Mouse (Mus musculus) forebrain, embryonic 13.5 days (tissue): ENCODE measurements at regions not wholly inside any gene's neighbourhood (a gene's known extent, or its start where the extent isn't known, plus 50 kb on each side); places are given as distances from the start of the nearest gene placed in this dataset.

ENCODE experiments used
- ATAC-seq: fragments of 200-750 bp; cut with Nextera tagmentation; 2 replicates; pipeline ENCODE4 v1.8.0; 2017
- H3K27ac ChIP-seq: fragments of 300-500 bp; sonication (generic); 2 replicates; pipeline ENCODE4 v1.5.1; 2015; ENCODE audit warnings: inconsistent platforms, mild to moderate bottlenecking, moderate library complexity
- H3K27me3 ChIP-seq: fragments of 300-500 bp; sonication (generic); 2 replicates; pipeline ENCODE4 v1.6.1; 2015; ENCODE audit warnings: mild to moderate bottlenecking, inconsistent platforms
- H3K36me3 ChIP-seq: fragments of 300-500 bp; sonication (generic); 2 replicates; pipeline ENCODE4 v1.6.1; 2015; ENCODE audit warnings: mild to moderate bottlenecking, inconsistent platforms; ENCODE audit not compliant: poor library complexity, severe bottlenecking
- H3K4me1 ChIP-seq: fragments of 300-500 bp; sonication (generic); 2 replicates; pipeline ENCODE4 v1.6.1; 2015; ENCODE audit warnings: inconsistent platforms
- H3K4me2 ChIP-seq: fragments of 300-500 bp; sonication (generic); 2 replicates; pipeline ENCODE4 v1.6.1; 2015; ENCODE audit warnings: inconsistent platforms, mild to moderate bottlenecking, moderate library complexity
- H3K4me3 ChIP-seq: fragments of 300-500 bp; sonication (generic); 2 replicates; pipeline ENCODE4 v1.5.1; 2015; ENCODE audit warnings: mild to moderate bottlenecking, inconsistent platforms
- H3K9ac ChIP-seq: fragments of 300-500 bp; sonication (generic); 2 replicates; pipeline ENCODE4 v1.6.1; 2015; ENCODE audit warnings: mild to moderate bottlenecking, inconsistent platforms
- H3K9me3 ChIP-seq: fragments of 300-500 bp; sonication (generic); replicated peaks from 2 replicates; pipeline ENCODE4 v1.6.1; 2016; ENCODE audit warnings: inconsistent platforms
- WGBS: fragments of 180-500 bp; shearing (Covaris S2); methylation state at CpG from one replicate; pipeline ENCODE4 v1.1.7; 2015; 5-methylcytosine and 5-hydroxymethylcytosine counted together

DNA sequence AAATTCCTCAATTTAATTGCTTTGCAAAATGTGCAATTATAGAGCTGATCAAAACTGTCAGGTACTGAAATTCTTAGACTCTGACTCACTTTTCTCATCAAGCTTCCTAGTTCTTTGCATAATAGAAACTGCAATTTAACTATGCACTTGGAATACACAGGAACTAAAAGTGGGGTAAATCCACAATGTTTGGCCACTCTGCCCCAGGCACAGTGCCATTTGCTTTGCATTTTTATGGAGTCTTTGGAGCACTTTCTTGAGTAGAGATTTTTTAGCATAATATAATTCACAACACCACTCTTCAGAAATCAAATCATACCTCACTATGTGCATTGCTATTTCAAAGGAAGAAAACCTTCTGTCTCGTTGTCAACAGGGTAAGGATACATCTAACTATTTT, 414.5 kb upstream of the A730009L09Rik start:
- no peak for ATAC-seq
- no peak overlapping the region for H3K4me3 ChIP-seq
- no peak overlapping the region for H3K27ac ChIP-seq
- no peaks in the 10 kb centered on the region for H3K9me3 ChIP-seq
- no peak overlapping the region for H3K9ac ChIP-seq
- no peaks in the 10 kb centered on the region for H3K36me3 ChIP-seq
- no peaks in the 10 kb centered on the region for H3K27me3 ChIP-seq
- no peaks in the 10 kb centered on the region for H3K4me1 ChIP-seq
- H3K4me2 ChIP-seq = no peak overlapping the region
- 81% methylated on average over 1 of the region's 1 CpGs for WGBS

DNA sequence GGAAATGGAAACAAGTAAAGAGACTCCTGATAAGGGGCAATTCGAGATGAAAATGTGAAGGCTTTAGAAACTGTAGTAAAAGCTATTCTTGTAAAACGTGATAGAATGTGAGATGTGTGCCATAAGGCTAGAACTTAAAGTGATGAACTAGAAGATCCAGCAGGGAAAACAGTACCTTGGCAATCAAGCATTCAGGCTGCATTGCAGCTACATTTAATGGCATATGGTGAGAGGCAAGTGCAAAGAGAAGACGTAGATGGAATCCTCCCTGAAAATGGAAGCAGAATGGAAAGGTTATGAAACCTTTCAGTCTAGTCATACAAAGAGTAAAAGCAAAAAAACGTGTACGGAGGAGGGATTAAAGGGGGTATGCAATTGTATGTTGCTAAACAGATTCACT, 403.3 kb upstream of the A730009L09Rik start:
- Histone ChIP-seq H3K36me3 (no peaks in the 10 kb centered on the region), H3K4me3 (no peak overlapping the region), H3K9me3 (no peaks in the 10 kb centered on the region), H3K27me3 (no peaks in the 10 kb centered on the region), H3K9ac (no peak overlapping the region), H3K4me1 (no peaks in the 10 kb centered on the region), H3K27ac (no peak overlapping the region), H3K4me2 (no peak overlapping the region)
- ATAC-seq = no peak
- WGBS = 81% methylated on average over 5 of the region's 5 CpGs

DNA sequence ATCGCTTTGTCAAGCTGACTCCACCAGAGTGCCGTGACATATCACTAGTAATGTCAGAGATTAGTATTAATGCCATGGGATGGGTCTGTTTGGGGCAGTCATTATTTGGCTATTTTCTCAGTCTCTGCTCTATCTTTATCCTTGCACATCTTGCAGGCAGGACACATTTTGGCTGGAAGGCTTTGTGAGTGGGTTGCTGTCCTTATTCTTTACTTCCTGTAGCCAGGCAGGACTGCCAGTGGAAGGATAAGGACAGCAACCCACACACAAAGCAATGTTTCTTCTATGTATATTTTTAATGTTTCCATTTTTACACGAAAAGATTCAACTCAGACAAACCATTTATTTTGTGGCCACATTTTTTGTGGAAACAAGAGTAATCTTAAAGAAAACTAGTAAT, 397.4 kb upstream of the A730009L09Rik start:
- WGBS = 91% methylated on average over 3 of the region's 3 CpGs

DNA sequence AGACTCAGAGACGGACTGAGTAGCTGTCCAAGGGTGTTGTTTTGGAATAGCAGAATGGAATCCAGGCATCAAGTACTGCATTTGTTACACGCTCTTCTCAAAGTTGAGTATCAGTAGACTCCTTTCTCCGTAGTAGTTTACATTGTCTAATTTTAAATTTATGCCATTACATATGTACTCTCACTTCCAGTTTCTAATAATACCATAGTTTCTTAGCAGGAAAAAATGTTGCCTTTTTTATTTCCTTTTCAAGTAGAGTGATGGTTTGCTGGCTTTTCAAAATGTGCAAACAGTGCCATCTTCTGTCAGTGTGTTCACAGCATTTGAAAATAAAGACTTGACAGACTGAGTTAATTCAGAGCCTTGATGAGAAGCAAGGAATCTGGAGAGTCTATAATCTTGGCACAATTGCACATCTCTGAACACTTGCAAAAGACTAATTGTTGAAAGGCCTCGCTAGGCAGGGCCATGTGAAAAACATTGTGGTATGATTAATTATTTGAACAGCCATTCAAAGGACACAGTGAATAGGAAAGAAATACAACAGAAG, 379.2 kb upstream of the A730009L09Rik start:
- Histone ChIP-seq H3K9me3 (no peaks in the 10 kb centered on the region), H3K9ac (no peak overlapping the region), H3K27ac (no peak overlapping the region), H3K27me3 (no peaks in the 10 kb centered on the region), H3K4me2 (no peak overlapping the region), H3K36me3 (no peaks in the 10 kb centered on the region), H3K4me3 (no peak overlapping the region), H3K4me1 (no peaks in the 10 kb centered on the region)
- 58% methylated on average over 4 of the region's 4 CpGs for WGBS
- peak; percentile 89 for ATAC-seq

More for the DNA sequence above, 397.4 kb upstream of the A730009L09Rik start:
- Histone ChIP-seq H3K9ac (no peak overlapping the region), H3K4me2 (no peak overlapping the region), H3K9me3 (no peaks in the 10 kb centered on the region), H3K4me3 (no peak overlapping the region), H3K4me1 (no peaks in the 10 kb centered on the region), H3K36me3 (no peaks in the 10 kb centered on the region), H3K27me3 (no peaks in the 10 kb centered on the region), H3K27ac (no peak overlapping the region)
- ATAC-seq = no peak

DNA sequence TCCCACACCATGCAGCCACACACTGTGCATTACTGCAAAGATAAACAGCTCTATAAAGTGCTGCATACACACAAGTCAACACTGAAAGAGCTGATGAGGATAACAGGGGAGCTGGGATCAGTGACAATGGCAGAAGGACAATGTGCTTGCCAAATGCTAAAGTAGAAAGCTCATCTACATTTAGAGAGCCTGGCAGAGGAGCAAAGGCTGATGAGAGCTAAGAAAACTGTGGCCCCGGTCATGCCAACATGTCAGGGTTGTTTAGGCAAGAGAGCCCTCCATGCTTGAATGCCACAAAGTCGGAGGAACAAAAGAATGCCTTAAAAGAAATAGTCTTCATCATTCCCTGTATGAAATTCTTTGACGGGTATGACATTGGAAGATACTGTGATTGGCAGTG, 363.0 kb upstream of the A730009L09Rik start:
- Histone ChIP-seq H3K4me1 (no peaks in the 10 kb centered on the region), H3K27me3 (no peaks in the 10 kb centered on the region), H3K4me3 (no peak overlapping the region), H3K36me3 (no peaks in the 10 kb centered on the region), H3K27ac (no peak overlapping the region), H3K9me3 (0 out of 2 replicates have a peak, but pooled peaks cover 6% of the 10 kb centered on the region), H3K4me2 (no peak overlapping the region), H3K9ac (no peak overlapping the region)
- ATAC-seq = no peak
- 69% methylated on average over 3 of the region's 3 CpGs for WGBS

DNA sequence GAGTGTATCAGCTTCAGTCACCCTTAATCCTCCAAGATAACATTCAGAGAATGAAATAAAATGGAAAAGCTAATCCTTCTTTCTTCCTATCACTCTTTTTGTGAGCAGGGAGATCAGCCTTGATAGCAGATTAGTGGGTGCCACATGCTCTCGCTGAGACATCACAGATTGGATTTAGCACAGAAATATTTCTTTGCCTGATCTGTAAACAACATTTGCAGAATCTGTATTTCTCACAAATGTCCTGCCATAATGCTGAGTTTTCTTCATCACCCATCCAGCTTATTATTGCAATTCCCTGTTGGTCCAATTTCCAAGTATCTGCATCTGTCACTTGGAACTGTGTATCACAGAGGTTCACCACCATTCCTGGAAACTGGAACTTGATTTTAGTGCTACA, 342.8 kb upstream of the A730009L09Rik start:
- Histone ChIP-seq H3K4me2 (no peak overlapping the region), H3K9me3 (no peaks in the 10 kb centered on the region), H3K27ac (no peak overlapping the region), H3K9ac (no peak overlapping the region), H3K4me3 (no peak overlapping the region), H3K27me3 (no peaks in the 10 kb centered on the region), H3K36me3 (no peaks in the 10 kb centered on the region), H3K4me1 (no peaks in the 10 kb centered on the region)
- no peak for ATAC-seq
- WGBS = 76% methylated on average over 1 of the region's 1 CpGs
